Mouse (Mus musculus) CH12.LX (cell line): Measurements from ENCODE around the gene Olfr551.

ENCODE experiments used
- CHD1 ChIP-seq: IDR thresholded peaks from 2 replicates; pipeline ENCODE4 v1.6.1; 2012; ENCODE audit warnings: low read depth, low read length, improper control_type of control experiment, inconsistent platforms
- CHD2 ChIP-seq: IDR thresholded peaks from 2 replicates; pipeline ENCODE4 v1.6.1; 2011; ENCODE audit warnings: low read length, improper control_type of control experiment
- CTCF ChIP-seq, 2 experiments: IDR thresholded peaks in 1 of 2; conservative IDR thresholded peaks in 1 of 2; 2 replicates each; pipeline ENCODE4 v1.5.1; 2011 to 2012; ENCODE audit warnings: low read depth in 2 of 2, low read length in 2 of 2, improper control_type of control experiment in 1 of 2, inconsistent platforms in 1 of 2, mild to moderate bottlenecking in 1 of 2, moderate library complexity in 1 of 2
- EP300 ChIP-seq: IDR thresholded peaks from 2 replicates; pipeline ENCODE4 v1.6.1; 2011; ENCODE audit warnings: low read length, improper control_type of control experiment
- HCFC1 ChIP-seq: IDR thresholded peaks from 2 replicates; pipeline ENCODE4 v1.6.1; 2012; ENCODE audit warnings: low read depth, mild to moderate bottlenecking, inconsistent platforms, low read length, improper control_type of control experiment
- JUND ChIP-seq: conservative IDR thresholded peaks from 2 replicates; pipeline ENCODE4 v1.6.1; 2011; ENCODE audit warnings: low read depth, low read length, improper control_type of control experiment
- MAFK ChIP-seq: IDR thresholded peaks from 2 replicates; pipeline ENCODE4 v1.6.1; 2011; ENCODE audit warnings: low read length, improper control_type of control experiment; ENCODE audit not compliant: insufficient replicate concordance
- MAX ChIP-seq: IDR thresholded peaks from 2 replicates; pipeline ENCODE4 v1.6.1; 2011; ENCODE audit warnings: low read length, improper control_type of control experiment
- MEF2A ChIP-seq: IDR thresholded peaks from 2 replicates; pipeline ENCODE4 v1.6.1; 2014; ENCODE audit warnings: low read depth, mild to moderate bottlenecking, inconsistent platforms, low read length, improper control_type of control experiment, borderline replicate concordance
- POLR2A ChIP-seq: IDR thresholded peaks from 2 replicates; pipeline ENCODE4 v1.6.1; 2011; ENCODE audit warnings: low read depth, mild to moderate bottlenecking, improper control_type of control experiment, low read length
- SMC3 ChIP-seq: IDR thresholded peaks from 2 replicates; pipeline ENCODE4 v1.6.1; 2011; ENCODE audit warnings: low read depth, low read length, improper control_type of control experiment
- UBTF ChIP-seq: IDR thresholded peaks from 2 replicates; pipeline ENCODE4 v1.6.1; 2012; ENCODE audit warnings: low read depth, mild to moderate bottlenecking, inconsistent platforms, low read length, improper control_type of control experiment, moderate library complexity

DNA sequence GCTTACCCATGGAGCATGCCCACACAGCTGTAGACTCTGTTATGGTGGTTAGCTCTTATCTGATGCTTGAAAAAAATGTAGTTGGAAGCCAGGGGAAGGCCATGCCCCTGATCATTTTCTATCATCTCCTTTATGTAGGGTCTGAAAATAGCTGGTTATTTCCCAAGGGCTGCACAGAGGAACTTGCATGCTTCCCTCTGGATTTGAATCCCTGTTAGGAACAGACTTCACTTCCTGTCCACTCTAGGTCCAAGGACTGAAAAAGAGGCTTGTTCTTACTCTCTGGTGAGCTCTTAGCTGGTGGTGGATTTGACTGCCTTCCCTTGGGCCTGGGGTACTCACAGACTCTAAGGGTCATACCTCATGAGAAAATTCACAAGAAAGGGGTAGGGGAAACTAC lies 26.4 kb upstream of the Olfr551 start, which contains the start of gene Olfr553:
- TF ChIP-seq EP300 = no peak
- TF ChIP-seq JUND = no peak
- TF ChIP-seq CTCF (conservative IDR thresholded peaks at IDR 0.05 in 1 of 2, IDR thresholded peaks at IDR 0.05 in 1 of 2; ENCODE audit: low read depth in 2 of 2, low read length in 2 of 2) = no peak
- no peak for TF ChIP-seq MAFK
- no peak for TF ChIP-seq POLR2A
- no peak for TF ChIP-seq HCFC1
- TF ChIP-seq UBTF = no peak
- TF ChIP-seq SMC3 = no peak
- no peak for TF ChIP-seq MEF2A
- TF ChIP-seq CHD2 = no peak
- no peak for TF ChIP-seq MAX
- no peak for TF ChIP-seq CHD1
